Mouse (Mus musculus): ENCODE results near the gene Ankrd55.
A peak's percentile ranks its signal among the peaks of the same experiment; 100 is the strongest.

The Ankrd55 gene

GRCm38 (mm10) chr13:112344270-112344864 is 56.1 kb downstream of the Ankrd55 start:
- DNase-seq (ENCODE audit: low spot score): no peak

- no peak for DNase-seq (ENCODE audit: low spot score)
Observed at GRCm38 (mm10) chr13:112345542-112345941, 57.3 kb downstream of the Ankrd55 start.

GRCm38 (mm10) chr13:112346031-112346430 is 57.8 kb downstream of the Ankrd55 start:
- no peak for DNase-seq (ENCODE audit: low spot score)

- no peak for DNase-seq (ENCODE audit: low spot score)
Observed at GRCm38 (mm10) chr13:112346659-112347142, 58.5 kb downstream of the Ankrd55 start.

- no peak for DNase-seq (ENCODE audit: low spot score)
Observed at GRCm38 (mm10) chr13:112348250-112348649, 60.0 kb downstream of the Ankrd55 start.

- DNase-seq (ENCODE audit: low spot score): no peak
Observed at GRCm38 (mm10) chr13:112348896-112349484, 60.7 kb downstream of the Ankrd55 start.

- DNase-seq (ENCODE audit: low spot score): no peak
Observed at GRCm38 (mm10) chr13:112349500-112349899, 61.2 kb downstream of the Ankrd55 start.

GRCm38 (mm10) chr13:112351943-112352342 is 63.7 kb downstream of the Ankrd55 start:
- no peak for DNase-seq (ENCODE audit: low spot score)

- no peak for DNase-seq (ENCODE audit: low spot score)
Observed at GRCm38 (mm10) chr13:112354109-112354867, 66.0 kb downstream of the Ankrd55 start.

GRCm38 (mm10) chr13:112354958-112355357 is 66.7 kb downstream of the Ankrd55 start:
- DNase-seq (ENCODE audit: low spot score): no peak

GRCm38 (mm10) chr13:112355794-112356486 is 67.7 kb downstream of the Ankrd55 start:
- DNase-seq (ENCODE audit: low spot score): no peak

GRCm38 (mm10) chr13:112361575-112361974 is 73.3 kb downstream of the Ankrd55 start:
- no peak for DNase-seq (ENCODE audit: low spot score)

- DNase-seq (ENCODE audit: low spot score): no peak
Observed at GRCm38 (mm10) chr13:112363218-112363617, 75.0 kb downstream of the Ankrd55 start.

- DNase-seq (ENCODE audit: low spot score): no peak
Observed at GRCm38 (mm10) chr13:112363746-112364145, 75.5 kb downstream of the Ankrd55 start.

GRCm38 (mm10) chr13:112364698-112365097 is 76.4 kb downstream of the Ankrd55 start:
- DNase-seq (ENCODE audit: low spot score): no peak

GRCm38 (mm10) chr13:112365303-112365702 is 77.1 kb downstream of the Ankrd55 start:
- no peak for DNase-seq (ENCODE audit: low spot score)

GRCm38 (mm10) chr13:112365762-112366161 is 77.5 kb downstream of the Ankrd55 start:
- no peak for DNase-seq (ENCODE audit: low spot score)

- DNase-seq (ENCODE audit: low spot score): no peak
Observed at GRCm38 (mm10) chr13:112366321-112367029, 78.2 kb downstream of the Ankrd55 start.

GRCm38 (mm10) chr13:112371729-112372128 is 83.5 kb downstream of the Ankrd55 start:
- no peak for DNase-seq (ENCODE audit: low spot score)

GRCm38 (mm10) chr13:112375766-112376165 is 87.5 kb downstream of the Ankrd55 start:
- peak; percentile 29 for DNase-seq (ENCODE audit: low spot score)

- DNase-seq (ENCODE audit: low spot score): no peak
Observed at GRCm38 (mm10) chr13:112378782-112379305, 90.6 kb downstream of the Ankrd55 start.

GRCm38 (mm10) chr13:112381476-112381875 is 93.2 kb downstream of the Ankrd55 start:
- DNase-seq (ENCODE audit: low spot score): no peak

Data from ovary, adult 18-20 months (tissue).